Mouse (Mus musculus): ENCODE results near the gene Sptb. TPM values are rescaled to one million over a fixed set of nuclear protein-coding genes. Genes with fewer than 3 reads are reported as not detected.

Gene Sptb
- polyA plus RNA-seq, 1 experiment: 3.3 TPM

- H3K4me3 ChIP-seq (replicated peaks; ENCODE audit: extremely low read depth, low read depth, low read length): no peak overlapping the region
- H3K4me1 ChIP-seq (ENCODE audit: control insufficient read depth, insufficient read depth, low read length): peaks cover 3% of the 10 kb centered on the region
- TF ChIP-seq CTCF (IDR thresholded peaks at IDR 0.05; ENCODE audit: insufficient read depth, low read length): no peak
- TF ChIP-seq POLR2A (IDR thresholded peaks at IDR 0.05; ENCODE audit: borderline replicate concordance, extremely low read depth, low read depth, low read length): no peak
- no peak for DNase-seq
- 78% methylated on average over 3 of the region's 3 CpGs for WGBS
Observed at GRCm38 (mm10) chr12:76708181-76708580, 2.2 kb downstream of the Sptb start.

- WGBS: 74% methylated on average over 13 of the region's 13 CpGs
- DNase-seq: no peak
Observed at GRCm38 (mm10) chr12:76696380-76696935, 13.9 kb downstream of the Sptb start.

GRCm38 (mm10) chr12:76695773-76696172 is 14.6 kb downstream of the Sptb start:
- Histone ChIP-seq H3K4me1 (ENCODE audit: control insufficient read depth, insufficient read depth, low read length) (peaks cover 3% of the 10 kb centered on the region; the same call in 1 of the 2 replicates), H3K4me3 (replicated peaks; ENCODE audit: extremely low read depth, low read depth, low read length) (no peak overlapping the region)
- 76% methylated on average over 5 of the region's 5 CpGs for WGBS
- no peak for TF ChIP-seq POLR2A (IDR thresholded peaks at IDR 0.05; ENCODE audit: borderline replicate concordance, extremely low read depth, low read depth, low read length)
- no peak for DNase-seq

More at GRCm38 (mm10) chr12:76696380-76696935, 13.9 kb downstream of the Sptb start:
- Histone ChIP-seq H3K4me1 (ENCODE audit: control insufficient read depth, insufficient read depth, low read length) (peaks cover 3% of the 10 kb centered on the region; the same call in 1 of the 2 replicates), H3K4me3 (replicated peaks; ENCODE audit: extremely low read depth, low read depth, low read length) (no peak overlapping the region)
- no peak for TF ChIP-seq CTCF (IDR thresholded peaks at IDR 0.05; ENCODE audit: insufficient read depth, low read length)
- no peak for TF ChIP-seq POLR2A (IDR thresholded peaks at IDR 0.05; ENCODE audit: borderline replicate concordance, extremely low read depth, low read depth, low read length)

- no peak for TF ChIP-seq POLR2A (IDR thresholded peaks at IDR 0.05; ENCODE audit: borderline replicate concordance, extremely low read depth, low read depth, low read length)
- TF ChIP-seq CTCF (IDR thresholded peaks at IDR 0.05; ENCODE audit: insufficient read depth, low read length): no peak
- WGBS: 5% methylated on average over 17 of the region's 17 CpGs
- Histone ChIP-seq H3K4me3 (replicated peaks; ENCODE audit: extremely low read depth, low read depth, low read length) (peak overlapping the region; percentile 19), H3K4me1 (ENCODE audit: control insufficient read depth, insufficient read depth, low read length) (peaks cover 3% of the 10 kb centered on the region; the same call in 1 of the 2 replicates)
- DNase-seq: peak; percentile 13
Observed at GRCm38 (mm10) chr12:76694801-76695505, 15.4 kb downstream of the Sptb start.

- Histone ChIP-seq H3K4me1 (ENCODE audit: control insufficient read depth, insufficient read depth, low read length) (no peaks in the 10 kb centered on the region), H3K4me3 (replicated peaks; ENCODE audit: extremely low read depth, low read depth, low read length) (no peak overlapping the region)
- no peak for TF ChIP-seq CTCF (IDR thresholded peaks at IDR 0.05; ENCODE audit: insufficient read depth, low read length)
- WGBS: 72% methylated on average over 10 of the region's 10 CpGs
- no peak for DNase-seq
Observed at GRCm38 (mm10) chr12:76687498-76688200, 22.7 kb downstream of the Sptb start.

GRCm38 (mm10) chr12:76685647-76686046 is 24.7 kb downstream of the Sptb start:
- Histone ChIP-seq H3K4me3 (replicated peaks; ENCODE audit: extremely low read depth, low read depth, low read length) (no peak overlapping the region), H3K4me1 (ENCODE audit: control insufficient read depth, insufficient read depth, low read length) (no peaks in the 10 kb centered on the region)
- TF ChIP-seq POLR2A (IDR thresholded peaks at IDR 0.05; ENCODE audit: borderline replicate concordance, extremely low read depth, low read depth, low read length): no peak
- no peak for TF ChIP-seq CTCF (IDR thresholded peaks at IDR 0.05; ENCODE audit: insufficient read depth, low read length)
- DNase-seq: no peak
- 96% methylated on average over 3 of the region's 3 CpGs for WGBS

GRCm38 (mm10) chr12:76684493-76684892 is 25.9 kb downstream of the Sptb start:
- WGBS: 68% methylated on average over 6 of the region's 6 CpGs
- no peak for DNase-seq
- Histone ChIP-seq H3K4me3 (replicated peaks; ENCODE audit: extremely low read depth, low read depth, low read length) (no peak overlapping the region), H3K4me1 (ENCODE audit: control insufficient read depth, insufficient read depth, low read length) (no peaks in the 10 kb centered on the region)
- no peak for TF ChIP-seq CTCF (IDR thresholded peaks at IDR 0.05; ENCODE audit: insufficient read depth, low read length)
- TF ChIP-seq POLR2A (IDR thresholded peaks at IDR 0.05; ENCODE audit: borderline replicate concordance, extremely low read depth, low read depth, low read length): no peak

GRCm38 (mm10) chr12:76681937-76682336 is 28.4 kb downstream of the Sptb start:
- Histone ChIP-seq H3K4me1 (ENCODE audit: control insufficient read depth, insufficient read depth, low read length) (no peaks in the 10 kb centered on the region), H3K4me3 (replicated peaks; ENCODE audit: extremely low read depth, low read depth, low read length) (no peak overlapping the region)
- DNase-seq: no peak
- no peak for TF ChIP-seq POLR2A (IDR thresholded peaks at IDR 0.05; ENCODE audit: borderline replicate concordance, extremely low read depth, low read depth, low read length)
- TF ChIP-seq CTCF (IDR thresholded peaks at IDR 0.05; ENCODE audit: insufficient read depth, low read length): no peak

- Histone ChIP-seq H3K4me1 (ENCODE audit: control insufficient read depth, insufficient read depth, low read length) (no peaks in the 10 kb centered on the region), H3K4me3 (replicated peaks; ENCODE audit: extremely low read depth, low read depth, low read length) (no peak overlapping the region)
- no peak for TF ChIP-seq POLR2A (IDR thresholded peaks at IDR 0.05; ENCODE audit: borderline replicate concordance, extremely low read depth, low read depth, low read length)
- TF ChIP-seq CTCF (IDR thresholded peaks at IDR 0.05; ENCODE audit: insufficient read depth, low read length): no peak
- 50% methylated on average over 7 of the region's 7 CpGs for WGBS
- DNase-seq: no peak
Observed at GRCm38 (mm10) chr12:76677068-76677467, 33.3 kb downstream of the Sptb start.
